Mouse (Mus musculus) lung, postnatal 4 days (tissue): Measurements from ENCODE around the gene Dcaf1.
A peak's percentile ranks its signal among the peaks of the same experiment; 100 is the strongest.

Source experiments
- DNase-seq, 2 experiments: peaks; one replicate each; pipeline ENCODE4 v3.0.0; 2021

Gene Dcaf1

DNA sequence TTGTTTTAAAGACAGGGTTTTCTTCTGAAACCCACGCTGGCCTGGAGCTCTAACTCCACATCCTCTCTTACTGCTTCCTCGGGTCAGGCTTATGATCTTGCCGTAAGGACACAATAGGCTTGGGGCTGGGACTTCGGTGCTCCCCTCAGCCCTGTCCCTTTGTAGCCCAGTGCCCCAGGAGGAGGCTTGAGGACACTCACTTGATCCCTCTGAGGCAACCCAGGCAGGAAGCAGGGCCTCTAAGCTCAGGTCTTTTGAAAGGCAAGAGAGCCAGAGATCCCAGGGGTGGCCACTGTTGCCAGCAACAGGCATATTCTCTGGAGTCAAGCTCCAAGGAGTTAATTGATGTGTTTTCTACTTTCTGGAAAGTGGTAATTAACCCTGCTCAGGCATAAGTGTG lies 57.8 kb downstream of the Dcaf1 start:
- no peak for DNase-seq

DNA sequence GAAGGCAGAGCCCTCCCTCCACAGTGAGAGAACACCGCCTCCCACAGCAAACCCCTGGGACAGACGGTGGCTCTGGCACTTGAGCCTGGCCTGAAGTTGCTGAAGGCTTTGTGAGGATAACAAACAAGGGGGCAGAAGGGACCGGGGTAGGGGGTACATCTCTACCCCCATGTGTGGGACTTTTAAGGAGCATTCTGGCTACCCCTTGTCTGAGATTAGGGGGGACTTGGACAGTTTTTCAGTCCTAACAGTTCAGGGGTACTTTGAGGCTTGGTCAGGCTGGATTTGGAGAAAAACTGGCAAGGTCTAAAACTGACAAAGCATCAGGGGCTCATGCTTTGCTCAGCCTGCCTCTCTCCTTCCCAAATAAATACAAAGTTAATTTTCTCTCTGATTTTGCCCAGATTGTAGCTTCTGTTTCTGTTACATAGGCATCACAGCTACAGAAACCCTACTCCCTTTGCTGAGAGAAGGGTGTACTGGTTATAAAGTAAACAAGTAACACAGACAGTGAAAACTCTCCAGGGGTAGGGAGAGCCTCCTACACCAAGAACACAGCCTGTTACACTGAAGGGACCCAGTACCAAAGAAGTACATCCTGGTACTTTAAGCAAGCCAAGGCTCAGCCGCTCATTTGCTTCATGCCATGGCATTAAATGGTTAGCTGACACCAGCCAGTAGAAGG lies 59.5 kb downstream of the Dcaf1 start:
- no peak for DNase-seq

DNA sequence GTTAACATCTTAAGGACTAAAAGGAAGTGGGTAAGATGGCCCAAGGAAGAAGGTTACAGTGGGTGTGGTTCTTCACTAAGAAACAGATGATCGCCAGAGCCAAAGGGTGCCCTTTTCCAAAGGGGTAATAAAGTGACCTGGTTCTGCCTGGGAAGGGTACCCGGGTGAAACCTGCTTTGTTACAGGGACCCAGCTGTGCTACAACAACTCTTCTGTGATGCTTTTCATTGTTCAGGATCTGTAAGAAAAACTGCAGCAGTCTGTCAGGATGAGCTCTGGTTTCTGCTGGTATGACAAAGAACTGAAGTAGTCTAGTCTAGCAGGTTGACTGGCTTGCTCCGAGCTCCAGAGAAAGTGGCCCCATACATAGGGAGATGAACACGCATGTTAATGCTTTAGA lies 60.5 kb downstream of the Dcaf1 start:
- no peak for DNase-seq

DNA sequence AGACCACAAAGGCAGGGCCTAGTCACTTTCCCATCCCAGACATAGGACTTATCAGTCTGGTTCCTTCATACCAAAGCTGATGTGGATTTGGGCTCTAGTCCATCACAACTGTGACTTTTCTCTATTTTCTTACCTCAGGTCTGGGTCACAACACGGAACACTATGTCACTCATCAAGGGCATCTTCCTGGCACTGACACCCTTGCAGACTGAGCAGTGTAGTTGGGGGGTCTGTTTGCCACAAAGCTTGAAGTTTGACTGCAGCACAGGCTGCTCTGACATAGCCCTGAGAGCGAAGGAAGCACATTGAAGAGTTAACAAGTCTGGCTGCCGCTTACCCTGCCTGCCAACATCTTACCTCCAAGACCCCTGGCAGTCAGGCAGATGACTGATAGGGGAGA lies 61.4 kb downstream of the Dcaf1 start:
- no peak for DNase-seq

DNA sequence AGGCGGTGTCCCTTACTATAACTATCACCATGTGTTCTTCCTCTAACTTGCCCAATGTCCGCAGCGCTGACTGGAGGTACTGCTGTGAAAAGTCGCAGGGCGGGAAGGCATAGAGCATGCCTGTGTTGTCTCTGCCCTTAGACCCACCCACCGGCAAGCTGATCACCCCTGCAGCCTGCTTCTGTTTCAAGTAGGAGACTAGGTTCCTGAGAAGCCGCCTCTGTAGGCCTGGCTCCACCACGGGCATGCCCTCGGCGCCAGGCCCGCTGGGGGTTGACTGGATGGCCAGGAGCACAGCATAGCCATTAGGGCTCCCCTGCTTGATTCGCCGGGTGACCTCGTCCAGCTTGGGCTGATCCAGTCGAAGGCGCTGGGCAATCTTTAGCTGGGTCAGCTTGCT lies 62.6 kb downstream of the Dcaf1 start:
- DNase-seq = no peak

DNA sequence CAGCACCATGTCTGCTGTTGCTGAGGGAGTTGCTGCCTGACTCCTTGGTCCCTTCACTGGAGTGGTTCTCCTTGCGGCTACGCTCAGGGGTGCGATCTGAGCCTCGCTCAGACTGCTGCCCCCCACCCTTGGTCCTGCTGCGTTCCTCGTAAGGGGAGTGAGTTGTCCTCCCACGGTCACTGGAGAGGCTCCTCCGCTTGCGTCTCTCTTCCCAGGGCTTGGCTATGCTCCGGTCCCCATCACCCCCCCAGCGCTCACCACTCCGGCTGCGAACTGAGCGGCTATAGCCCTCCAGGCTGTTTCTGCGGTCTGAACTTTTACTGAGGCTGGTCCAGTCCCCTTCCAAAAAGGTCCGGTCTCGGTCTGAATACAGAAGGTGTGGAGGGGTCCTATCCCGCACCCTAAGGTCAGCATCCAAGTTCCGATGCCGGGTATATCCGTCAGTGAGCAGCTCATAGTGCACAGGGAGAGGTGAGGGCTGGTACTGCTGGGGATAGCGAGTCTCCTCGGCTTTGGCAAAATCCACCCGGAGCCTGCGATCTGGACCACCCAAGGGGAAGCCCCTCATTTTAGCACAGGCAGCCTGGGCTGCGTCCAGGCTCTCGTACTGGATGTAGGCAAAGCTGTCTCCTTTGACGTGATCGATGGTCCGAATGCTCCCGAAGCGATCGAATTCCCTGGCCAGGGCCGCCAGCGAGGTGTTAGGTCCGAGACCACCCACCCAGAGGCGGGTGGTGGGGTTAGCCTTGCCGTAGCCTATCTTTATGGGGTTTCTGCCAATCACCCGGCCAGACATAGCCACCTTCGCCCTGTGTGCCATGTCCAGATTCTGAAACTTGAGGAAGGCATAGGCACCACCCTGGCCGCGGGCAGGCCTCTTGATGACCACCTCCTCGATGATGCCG lies 63.6 kb downstream of the Dcaf1 start:
- DNase-seq = peak in 1 of 2 experiments; percentile 19

DNA sequence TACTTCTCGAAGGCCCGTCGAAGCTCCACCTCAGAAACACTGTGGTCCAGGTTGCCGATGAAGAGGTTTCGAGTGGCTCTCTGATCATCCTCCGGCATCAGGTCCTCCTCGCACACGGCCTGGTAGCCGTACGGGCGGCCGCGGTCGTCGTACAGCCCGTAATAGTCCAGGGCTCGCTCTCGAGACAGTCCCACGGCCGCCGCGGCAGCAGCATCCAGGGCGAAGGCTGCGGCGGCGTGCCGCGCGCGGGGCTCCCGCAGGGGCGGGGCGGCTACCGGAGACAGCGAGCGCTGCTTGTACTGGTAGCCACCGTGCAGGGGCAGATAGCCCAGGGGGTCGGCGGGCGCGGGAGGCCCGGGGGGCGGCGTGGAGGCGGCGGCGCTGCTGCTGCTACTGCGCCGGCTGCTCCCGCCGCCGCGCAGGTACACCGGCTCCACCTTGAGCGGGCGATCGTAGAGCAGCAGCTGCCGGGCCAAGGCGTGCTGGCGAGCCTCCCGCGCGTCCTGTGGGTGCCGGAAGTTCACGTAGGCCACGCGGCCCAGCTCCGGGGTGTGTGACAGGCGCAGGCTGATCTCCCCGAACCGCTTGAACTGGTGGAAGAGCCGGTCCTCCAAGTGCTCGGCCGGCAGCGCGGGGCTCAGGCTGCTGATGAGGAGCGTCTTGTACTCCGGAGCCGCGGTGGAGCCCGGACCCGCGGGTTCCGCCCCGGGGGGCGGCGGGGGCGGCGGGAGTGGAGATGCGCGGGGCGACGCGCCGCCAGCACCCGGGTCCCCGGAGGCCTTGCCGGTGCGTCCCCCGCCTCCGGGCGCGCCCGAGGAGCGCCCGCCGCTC lies 64.4 kb downstream of the Dcaf1 start:
- DNase-seq = peak; percentile 61 to 69

DNA sequence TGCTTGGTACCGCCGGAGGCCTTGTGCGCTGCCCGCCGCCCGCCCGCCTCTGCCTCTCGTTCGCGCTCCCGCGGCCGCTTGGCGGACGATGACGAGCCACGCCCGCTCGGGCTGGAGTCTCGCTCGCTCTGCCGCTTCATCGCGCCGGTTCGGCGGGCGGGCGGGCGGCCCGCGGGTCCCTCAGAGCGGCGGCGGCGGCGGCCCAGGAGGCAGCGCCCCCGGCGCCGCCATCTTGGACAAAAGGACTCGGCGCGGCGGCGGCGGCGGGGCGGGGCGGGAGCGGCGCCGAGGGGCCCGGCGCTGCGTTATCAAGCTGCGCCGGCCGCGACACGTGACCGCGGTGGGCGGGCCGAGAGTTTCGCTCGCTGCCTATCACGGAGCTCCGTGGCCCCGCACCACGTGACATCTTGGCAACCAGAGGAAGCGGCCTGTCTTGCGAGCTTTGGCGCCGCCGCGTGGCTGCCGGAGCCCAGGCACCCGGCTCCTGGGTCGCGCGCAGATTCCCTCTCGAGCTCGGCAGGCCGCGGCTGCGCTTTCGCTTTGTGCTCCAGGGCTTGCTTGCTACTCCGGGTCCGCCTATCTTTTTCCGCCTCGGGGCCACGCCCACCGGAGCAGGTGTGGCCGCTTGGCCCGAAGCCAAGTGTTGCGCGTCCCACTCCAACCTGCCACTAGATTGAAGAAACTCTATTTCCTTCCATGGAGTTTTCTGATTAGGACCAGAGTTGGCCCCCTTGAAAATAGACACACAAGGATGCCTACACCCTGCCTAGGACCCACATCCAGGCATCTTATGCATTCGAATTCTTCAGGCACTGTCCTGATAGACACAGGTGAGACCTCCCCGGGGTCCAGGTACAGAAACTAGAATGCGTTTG lies 65.4 kb downstream of the Dcaf1 start, which contains the start of gene Rbm15b:
Rbm15b (minus strand) TSS at position 601 of the 875 bp plus-strand sequence.
- peak; percentile 99 for DNase-seq

DNA sequence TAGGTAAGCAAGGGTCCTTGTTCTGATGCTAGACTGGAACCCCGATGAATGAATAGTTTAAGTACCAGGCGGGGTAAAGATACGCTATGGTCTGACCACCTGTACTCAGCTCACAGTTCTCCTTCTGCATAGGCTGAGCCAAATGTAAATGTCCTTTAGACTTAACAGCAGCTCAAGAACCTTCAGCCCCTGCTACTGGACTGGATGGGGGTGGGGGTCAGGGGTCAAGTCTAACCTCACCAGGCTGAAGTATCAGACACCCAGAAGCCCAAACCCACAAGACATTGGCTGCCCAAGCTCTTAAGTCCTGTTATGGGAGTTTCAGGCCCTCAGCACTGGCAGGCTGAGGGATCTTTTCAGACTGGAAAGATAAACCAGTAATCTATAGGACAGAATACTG lies 66.7 kb downstream of the Dcaf1 start:
- no peak for DNase-seq

DNA sequence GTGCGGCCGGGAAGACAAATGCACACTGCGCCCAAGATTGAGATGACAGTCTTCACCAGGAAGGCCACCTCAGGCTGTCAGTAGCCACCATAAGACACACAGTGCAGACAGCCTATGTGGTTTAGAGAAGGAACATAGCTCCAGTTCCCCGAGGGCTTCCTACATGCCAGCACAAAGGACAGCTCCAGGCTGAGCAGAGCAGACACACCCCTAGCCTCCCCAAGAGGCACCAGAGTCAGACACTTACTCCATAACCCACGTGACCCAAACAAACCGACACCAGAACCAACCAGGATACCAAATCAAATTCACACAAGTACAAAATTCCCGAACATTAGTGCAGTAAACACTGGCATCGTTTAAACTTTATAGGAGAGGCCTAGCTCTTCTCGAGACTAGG lies 67.6 kb downstream of the Dcaf1 start:
- no peak for DNase-seq

DNA sequence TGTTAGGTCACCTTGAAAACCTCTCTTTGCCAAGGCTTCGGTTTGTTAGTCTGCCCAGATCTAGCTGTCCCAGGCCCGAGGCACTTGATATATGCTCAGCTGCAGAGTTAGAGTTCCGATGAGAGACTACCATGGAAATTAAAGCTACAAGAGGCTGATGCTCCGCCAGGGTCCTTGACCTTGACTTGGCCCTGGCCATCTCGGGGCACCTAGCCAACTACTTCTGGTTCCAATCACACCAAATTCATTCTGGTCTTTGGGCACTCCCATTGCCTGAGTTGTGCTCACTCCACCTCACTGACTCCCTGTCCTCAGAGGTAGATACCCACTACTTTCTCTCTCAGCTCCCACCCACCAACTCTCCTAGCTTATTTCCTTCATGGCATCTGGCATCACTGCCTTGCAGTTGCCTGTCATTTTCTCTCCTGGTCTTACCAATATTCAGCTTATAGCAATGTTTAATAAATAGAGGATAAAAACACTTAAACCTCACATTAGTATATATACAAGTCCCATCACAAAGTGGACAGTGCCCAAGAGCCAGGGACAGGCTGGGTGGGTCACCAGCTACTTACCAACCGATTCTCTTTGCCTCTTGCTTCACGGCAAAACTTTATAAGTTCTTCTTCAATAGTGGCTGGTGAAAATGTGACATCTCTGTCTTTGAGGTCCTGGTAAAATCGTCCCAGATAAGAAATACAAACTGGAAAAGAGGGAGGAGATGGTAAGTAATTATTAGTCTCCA lies 69.0 kb downstream of the Dcaf1 start:
- no peak for DNase-seq

DNA sequence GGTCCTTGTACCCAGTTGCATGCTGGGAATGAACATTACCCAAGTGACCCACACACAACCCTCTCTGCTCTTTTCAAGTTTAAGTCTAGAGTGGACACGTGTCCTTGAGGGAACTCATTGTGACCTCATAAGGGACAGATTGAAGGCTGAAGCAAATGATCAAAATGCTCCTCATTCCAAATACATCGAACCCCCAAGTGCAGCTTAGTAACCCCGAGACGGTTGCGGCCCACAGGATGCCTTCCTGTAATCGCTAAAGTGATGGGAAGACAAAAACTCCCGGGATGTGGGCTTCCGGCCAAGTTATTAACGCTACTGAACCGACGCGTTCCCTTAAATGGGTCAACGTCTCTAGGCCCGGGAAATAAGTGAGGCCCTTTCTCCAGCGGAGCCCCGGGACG lies 69.7 kb downstream of the Dcaf1 start:
- no peak for DNase-seq

DNA sequence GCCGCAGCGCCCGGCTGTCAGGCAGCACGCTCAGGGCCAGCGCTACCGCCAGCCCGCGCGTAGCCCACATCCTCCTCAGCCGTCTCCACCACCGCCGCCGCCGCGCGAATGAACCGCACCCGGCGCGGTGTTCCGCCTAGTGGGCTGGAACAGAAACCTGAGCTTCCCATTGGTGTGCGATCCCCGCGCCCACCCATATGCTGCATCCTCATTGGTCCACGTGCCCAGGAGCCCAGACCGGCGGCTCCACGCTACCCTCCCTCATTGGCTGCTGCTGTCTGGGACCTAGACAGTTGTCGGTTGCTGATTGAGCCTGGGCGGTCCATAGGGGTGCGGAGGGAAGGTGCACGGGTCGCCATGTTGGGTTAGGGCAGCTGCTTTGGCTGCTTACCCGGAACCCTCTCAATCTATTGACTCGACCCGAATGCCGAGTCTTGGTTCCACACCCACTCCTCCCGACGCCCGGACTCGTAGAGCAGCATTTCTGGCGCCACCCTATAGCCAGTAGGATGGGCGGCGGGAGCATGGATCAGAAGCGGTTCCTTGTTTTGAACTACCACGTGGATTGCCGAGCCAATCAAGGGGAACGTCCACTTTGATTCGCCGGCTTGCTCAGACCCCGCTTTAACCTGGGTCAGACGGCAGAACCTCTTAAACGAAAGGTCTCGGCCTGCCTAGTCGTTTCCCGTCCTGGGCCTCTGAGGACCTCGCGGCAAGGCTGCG lies 70.3 kb downstream of the Dcaf1 start, which contains the start of gene Manf:
Manf (minus strand) TSS at position 151 of the 723 bp plus-strand sequence.
- peak; percentile 97 to 99 for DNase-seq

DNA sequence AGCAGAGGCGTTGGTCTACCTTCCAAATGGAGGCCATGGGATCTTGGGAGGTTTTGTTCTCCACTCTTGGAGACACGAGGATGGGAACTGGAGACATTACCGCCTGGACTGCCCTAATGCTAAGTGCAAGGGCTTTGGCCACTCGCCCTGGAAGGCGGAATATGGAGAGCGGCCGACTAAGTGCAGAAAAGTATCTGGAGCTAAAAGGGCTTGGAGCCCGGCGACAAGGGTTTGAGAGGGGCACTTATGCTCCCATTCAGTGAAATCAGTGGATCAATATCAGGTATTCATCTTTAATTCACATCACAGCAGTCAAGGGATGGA lies 70.8 kb downstream of the Dcaf1 start:
- no peak for DNase-seq

DNA sequence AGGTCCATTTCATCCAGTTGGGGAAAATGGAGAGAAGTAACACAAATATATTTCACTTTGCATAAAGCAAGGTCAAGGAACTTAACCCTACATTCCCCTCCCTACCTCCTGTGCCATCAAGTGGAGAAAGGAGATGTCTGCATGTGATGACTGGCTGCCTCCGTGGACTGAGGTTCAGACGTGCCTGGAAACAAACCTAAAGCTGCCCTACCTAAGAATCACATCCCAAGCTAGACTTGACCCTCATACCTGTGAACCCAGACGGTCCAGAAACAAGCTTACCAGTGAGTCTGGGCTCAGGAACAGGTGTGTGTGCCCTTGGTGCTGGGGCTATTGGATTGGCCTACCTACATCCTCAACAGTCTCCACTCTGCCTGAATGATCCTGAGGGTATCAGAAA lies 71.7 kb downstream of the Dcaf1 start:
- DNase-seq = no peak

DNA sequence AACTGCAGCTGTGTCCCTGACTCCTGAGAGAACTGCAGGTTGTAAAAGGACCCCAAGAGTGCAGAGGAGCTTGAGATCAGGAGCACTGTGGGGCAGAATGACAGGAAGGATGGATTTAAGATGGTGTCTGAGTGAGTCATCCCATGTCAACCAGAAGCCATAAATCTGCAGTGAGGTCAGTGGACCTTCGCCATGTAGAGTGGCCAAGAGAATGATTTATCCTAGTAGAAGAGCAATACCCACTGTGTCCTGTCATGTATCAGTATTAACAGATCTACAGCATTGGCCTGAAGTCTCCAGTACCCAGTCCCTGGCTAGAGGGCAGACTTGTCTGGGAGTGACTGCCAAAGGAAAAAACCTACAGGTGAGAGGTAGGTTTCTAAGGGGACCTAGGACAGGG lies 77.2 kb downstream of the Dcaf1 start:
- DNase-seq = no peak

DNA sequence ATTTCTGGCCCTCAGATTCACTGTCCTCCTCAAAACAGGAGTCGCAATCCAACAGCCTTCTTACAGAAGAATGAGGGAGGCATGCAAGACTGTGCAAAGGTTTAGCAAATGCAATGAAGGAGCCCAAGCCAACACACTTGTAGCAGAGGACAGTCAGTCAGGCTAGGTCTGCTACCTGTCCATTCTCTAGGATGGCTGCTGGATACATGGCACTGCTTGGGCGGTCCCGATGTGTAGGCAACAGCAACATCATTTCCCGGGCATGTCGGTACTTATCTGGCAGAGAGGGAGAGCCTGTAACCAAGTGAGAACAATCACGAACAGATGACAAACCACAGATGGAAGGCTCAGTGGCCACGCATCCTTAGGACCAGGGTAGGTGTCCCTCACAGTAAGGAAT lies 79.9 kb downstream of the Dcaf1 start:
- DNase-seq = no peak

DNA sequence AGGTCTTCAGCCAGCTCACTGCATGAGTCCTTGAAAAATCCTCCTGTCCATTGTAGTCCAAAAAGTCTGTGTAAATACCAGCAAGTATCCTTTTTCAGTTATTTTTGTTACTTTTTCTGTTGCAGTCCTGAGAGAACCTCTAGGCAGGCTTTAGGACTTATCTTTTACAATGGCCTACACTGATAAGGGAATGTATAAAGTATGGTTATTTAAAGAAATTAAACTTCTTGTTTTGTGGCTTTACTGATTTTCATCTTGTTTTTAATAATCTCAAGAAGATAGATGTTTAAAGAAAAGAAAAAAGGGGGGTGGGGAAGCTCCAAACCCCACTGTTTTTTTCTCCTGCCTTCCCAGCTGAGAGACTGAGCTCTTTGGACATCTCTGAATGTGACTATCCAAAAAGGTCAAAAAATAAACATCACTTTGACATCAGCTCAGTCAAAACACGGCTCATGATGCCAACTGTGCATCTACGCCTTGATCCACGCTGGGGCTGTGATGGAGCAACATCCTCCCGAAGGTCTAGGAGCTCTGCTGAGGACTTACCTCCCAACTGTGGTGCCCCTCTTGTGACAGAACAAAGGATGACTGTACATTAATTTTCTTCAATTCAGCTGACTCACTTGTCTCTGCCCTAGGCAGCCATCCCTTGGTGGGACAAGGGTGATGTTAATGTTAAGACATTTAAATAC lies 81.6 kb downstream of the Dcaf1 start:
- no peak for DNase-seq

DNA sequence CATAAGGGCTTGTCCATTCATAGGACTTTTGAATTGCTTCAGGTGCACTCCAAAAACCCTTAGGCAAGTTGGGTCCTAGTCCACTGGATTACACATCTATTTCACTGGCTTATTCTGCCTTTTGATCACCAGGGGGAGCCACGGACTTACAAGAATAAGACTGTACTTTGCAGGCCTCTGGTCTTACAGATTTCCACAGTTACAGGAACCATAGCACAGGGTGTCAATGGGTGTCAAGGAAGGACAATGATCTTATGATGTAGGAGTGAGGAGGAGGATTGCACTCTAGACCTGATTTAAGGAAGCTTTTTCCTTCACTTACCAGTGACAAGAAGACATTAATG lies 82.1 kb downstream of the Dcaf1 start:
- peak in 1 of 2 experiments; percentile 57 for DNase-seq

DNA sequence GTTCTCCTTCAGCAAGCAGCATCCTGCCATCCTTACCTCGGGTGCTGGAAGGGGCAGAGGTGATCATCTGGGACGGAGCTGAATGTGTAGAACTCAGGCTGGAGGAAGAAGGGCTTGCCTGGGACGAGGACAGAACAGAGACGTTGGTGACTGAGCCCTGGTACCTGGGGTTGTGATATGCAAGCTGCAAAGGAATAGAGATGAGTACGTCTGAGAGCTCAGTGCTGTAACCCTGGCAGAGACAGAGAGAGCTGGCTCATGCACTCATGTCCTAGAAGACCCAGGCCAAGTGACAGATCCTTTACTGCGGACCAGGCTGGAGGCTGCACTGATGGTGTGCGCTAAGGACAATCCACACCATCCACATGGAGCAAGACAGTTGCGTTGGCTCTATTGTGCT lies 84.9 kb downstream of the Dcaf1 start:
- DNase-seq = no peak
